Mouse (Mus musculus) spleen, adult 12 weeks (tissue): ENCODE data around the gene 3100002H09Rik.

Experiments used
- DNase-seq: peaks from one replicate; pipeline ENCODE4 v3.0.0; 2022; ENCODE audit warnings: low spot score

Gene 3100002H09Rik

GRCm38 (mm10) chr4:124610703-124611102, at the start of gene 3100002H09Rik:
Gene 3100002H09Rik, minus strand, starts transcription at chr4:124610803.
- DNase-seq: no peak

GRCm38 (mm10) chr4:124659251-124660217, 48.9 kb upstream of the 3100002H09Rik start:
- no peak for DNase-seq

DNA sequence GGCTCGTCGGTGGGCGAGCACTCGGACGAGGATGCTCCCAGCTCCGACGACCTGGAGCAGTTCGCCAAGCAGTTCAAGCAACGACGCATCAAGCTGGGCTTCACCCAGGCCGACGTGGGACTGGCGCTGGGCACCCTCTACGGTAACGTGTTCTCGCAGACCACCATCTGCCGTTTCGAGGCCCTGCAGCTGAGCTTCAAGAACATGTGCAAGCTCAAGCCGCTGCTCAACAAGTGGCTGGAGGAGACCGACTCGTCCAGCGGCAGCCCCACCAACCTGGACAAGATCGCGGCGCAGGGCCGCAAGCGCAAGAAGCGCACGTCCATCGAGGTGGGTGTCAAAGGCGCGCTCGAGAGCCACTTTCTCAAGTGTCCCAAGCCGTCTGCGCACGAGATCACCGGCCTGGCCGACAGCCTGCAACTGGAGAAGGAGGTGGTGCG, 47.8 kb upstream of the 3100002H09Rik start:
- no peak for DNase-seq

DNA sequence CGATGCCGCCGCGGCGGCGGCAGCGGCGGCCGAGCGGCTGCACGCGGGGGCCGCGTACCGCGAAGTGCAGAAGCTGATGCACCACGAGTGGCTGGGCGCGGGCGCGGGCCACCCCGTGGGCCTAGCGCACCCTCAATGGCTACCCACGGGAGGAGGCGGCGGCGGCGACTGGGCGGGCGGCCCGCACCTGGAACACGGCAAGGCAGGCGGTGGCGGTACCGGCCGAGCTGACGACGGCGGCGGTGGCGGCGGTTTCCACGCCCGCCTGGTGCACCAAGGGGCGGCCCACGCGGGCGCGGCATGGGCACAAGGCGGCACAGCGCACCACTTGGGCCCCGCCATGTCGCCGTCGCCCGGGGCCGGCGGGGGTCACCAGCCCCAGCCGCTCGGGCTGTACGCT, 47.2 kb upstream of the 3100002H09Rik start:
- no peak for DNase-seq

DNA sequence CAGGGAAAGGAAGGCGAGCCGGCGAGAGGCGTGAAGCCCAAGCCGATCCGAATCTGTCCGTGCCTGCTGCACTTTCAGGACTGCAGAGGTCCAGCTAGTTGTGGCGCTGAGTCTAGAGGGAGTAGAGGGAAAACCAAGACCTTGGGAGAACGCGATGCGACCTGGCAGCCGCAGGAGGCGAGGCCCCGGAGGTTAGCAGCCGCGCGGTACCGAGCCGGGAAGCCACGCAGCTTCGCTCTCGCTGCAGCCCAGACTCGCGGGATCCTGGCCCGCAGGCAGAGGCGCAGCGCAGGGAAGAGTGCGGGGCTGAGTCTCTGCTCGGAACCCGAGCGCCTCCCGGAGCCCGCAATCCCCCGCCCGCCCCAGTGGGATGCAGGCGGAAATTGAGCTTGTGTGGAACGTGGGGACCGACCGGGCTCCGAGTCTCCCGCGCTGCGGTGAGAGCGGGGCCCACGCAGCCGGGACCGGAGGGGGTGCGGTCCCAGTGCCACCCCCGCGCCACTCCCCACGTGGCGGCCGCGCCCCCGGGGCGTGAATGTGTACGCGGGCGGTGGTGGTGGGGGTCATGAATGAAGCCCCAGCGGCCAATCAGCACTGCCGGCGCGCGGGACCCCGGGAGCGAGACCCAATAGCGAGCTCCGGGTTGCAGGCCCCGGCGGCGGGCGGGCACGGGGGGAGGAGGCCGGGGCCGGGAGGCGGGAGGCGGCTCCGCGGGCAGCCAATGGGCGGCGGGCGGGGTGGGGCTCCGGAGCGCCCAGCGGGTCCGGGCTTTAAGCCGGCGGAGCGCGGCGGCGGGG, 46.4 kb upstream of the 3100002H09Rik start:
- DNase-seq: no peak

DNA sequence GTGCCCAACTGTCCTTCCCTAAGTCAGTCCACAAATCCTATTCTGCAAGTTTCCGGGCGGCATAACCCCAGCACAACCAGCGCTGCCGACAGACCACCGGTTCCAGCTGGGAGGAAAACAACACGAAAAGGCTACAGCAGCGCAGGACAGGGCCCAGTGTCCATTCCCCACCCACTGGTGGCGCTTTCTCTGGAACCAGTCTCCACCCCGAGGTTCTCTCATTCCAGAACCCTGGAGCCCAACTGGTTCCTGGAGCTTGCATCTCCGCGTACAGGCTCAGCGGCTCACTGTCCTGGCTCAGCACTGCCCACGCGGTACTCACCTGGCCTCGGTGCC, 45.9 kb upstream of the 3100002H09Rik start, which contains the start of gene Pou3f1:
Gene Pou3f1 (plus strand): TSS at position 290 of the 336 bp plus-strand sequence.
- DNase-seq: no peak

DNA sequence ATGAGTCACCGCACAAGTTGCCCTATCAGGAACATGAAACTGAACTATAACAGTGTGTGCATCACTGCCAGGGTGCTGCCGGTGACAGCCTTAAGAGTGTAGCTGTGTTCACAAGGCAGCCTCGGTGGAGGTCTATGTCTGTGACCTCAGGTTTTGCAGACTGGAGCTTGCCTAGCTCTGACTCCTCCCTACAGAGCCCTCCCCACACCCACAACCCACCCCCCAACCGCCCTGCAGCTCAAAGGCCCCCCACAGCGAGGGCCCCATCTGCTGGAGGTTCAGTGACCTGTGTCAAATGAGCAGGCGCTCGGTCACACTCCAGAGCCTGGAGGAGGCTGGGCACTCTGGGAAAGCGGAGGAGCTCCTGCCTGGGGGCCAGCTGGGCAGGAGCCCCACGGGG, 42.3 kb upstream of the 3100002H09Rik start:
- no peak for DNase-seq

DNA sequence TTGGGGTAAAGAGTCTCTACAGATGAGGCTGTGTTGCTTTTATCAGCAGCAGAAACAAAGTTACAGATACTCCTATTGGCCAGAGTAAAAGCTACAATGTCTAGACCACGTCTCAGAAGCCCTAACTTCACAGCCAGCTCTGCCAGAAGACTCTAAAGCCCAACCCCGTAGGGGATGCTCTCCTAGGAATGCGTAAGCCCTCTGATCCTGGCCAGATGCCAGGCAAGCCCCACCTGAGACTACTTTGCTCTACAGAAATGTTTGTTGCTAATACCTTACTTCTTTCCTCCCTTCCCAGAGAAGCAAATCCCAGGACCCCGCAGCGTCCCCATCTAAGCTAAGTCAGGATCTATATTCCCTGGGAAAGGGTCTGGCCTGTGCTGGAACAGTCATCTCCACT, 37.3 kb upstream of the 3100002H09Rik start:
- DNase-seq: no peak

DNA sequence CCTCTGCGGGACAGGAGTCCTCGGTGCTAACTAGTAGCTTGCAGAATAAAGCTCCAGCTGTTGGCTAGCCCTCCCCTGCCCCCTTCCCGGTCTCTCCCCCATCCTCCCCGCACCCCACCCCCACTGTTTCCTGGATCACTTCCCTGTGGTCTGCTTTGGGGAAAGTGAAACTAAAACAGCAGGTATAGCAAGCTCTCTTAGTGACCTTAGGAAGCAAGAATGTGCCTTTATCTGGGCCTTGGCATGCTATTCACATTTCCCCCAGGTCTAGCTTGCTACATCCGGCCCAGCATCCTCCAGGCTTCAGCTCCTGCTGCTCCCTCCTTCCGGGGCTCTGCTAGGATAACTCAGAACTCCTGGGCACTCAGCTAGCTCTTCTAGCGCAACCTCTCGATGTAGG, 36.0 kb upstream of the 3100002H09Rik start:
- no peak for DNase-seq

DNA sequence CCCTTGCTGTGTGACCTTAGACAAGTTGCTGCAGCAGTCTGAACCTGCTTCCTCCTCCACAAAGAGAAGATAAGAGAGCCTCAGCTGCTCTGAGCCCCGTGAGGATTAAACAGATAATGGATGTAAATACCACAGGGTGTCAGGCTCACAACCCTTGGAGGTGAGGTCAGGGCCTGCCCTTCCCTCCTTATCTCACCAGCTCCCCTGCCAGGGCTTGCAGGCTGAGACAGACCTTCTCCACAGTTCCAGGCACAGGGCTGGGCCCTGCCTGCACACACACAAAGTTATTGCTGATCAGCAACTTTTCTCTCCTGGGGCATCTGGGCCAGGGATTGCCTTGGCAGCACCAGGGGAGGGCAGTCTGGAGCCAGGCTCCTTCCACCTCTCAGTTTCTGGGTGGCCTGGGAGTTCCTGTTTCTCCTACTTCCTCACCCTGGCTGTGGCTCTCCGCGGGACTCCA, 34.4 kb upstream of the 3100002H09Rik start:
- DNase-seq: no peak

- DNase-seq: no peak
Observed at GRCm38 (mm10) chr4:124643859-124644258, 33.3 kb upstream of the 3100002H09Rik start.

- no peak for DNase-seq
Observed at GRCm38 (mm10) chr4:124639715-124640114, 29.1 kb upstream of the 3100002H09Rik start.

DNA sequence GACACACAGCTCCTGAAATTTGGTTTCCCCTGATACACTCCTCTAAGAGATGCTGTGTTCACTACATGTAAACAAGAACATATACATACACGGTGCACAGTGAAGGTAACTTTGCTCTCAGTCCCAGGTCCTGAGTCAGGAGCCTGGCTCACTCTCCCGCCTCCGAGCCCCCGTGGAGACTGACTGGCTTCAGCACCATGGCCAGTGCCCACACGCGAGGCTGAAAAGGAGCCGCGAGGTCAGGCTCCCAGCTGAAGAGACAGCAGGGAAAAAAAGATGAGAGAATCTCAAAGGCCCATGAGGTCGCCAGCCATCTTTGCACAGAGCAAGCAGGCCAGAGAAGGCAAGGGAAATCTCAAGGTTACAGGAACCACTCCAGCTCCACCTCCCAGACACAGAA, 22.7 kb upstream of the 3100002H09Rik start:
- DNase-seq: no peak

DNA sequence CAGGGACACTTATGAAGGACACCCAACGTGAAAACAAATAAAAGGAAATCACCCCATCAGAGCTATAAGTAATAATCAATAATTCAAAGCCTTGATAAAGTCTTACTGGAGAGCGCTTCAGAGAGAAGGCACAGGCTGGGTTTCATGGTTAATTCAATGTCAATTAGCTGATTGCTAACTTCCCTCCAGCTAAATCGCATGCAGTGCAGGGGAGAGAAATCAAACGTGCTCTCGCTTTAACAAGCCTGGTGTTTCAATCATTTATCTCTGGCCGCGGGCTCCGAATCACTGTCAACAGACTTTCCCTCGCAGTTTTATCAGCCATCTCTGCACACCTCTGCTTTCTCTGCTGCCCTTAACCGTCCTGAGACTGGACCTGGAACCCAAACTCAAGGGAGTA, 22.3 kb upstream of the 3100002H09Rik start:
- DNase-seq: no peak

DNA sequence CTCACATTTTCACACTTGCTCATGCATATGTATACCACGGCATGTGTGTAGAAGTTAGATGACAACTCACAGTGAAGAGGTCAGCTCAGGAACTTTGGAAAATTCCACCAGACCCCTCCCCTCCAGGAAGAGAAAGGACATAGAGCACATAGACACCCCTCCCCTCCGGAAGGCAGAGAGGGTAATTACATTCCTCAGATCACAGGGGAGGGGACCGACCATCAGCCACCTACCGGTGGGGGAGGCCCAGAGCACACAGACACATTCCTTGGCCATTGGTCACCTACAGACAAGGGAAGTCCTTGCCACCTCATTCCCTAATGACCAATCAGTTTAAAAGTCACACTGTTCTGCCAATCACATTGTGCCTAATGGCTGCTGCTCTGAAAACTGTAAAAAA, 20.9 kb upstream of the 3100002H09Rik start:
- DNase-seq: no peak

- DNase-seq: no peak
Observed at GRCm38 (mm10) chr4:124626836-124627235, 16.2 kb upstream of the 3100002H09Rik start.

DNA sequence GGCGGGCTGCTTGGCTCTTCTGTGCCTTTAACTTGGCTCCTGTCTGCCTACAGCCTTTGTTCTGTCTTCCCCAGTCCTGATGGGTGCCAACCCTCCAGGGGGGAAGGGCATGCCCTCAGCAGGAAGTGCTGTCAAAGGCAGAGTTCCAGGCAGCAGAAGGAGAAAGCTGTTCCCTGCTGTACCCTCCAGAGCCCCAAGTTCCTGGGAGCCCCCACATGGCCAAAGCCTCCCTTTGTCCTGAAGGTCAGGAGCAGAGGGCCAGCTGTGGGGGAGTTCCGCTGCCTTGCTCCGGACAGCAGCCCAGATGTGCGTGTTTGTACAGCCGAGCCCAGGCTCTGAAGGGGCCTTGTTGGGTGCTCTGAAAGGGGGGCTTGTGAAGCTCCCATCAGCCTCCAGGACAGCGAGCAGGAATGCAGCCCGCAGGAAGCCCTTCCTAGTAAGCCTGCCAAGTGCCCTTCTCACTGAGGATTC, 13.5 kb upstream of the 3100002H09Rik start:
- DNase-seq: no peak

GRCm38 (mm10) chr4:124622566-124622965, 12.0 kb upstream of the 3100002H09Rik start:
- no peak for DNase-seq

GRCm38 (mm10) chr4:124621406-124621805, 10.8 kb upstream of the 3100002H09Rik start:
- DNase-seq: no peak

GRCm38 (mm10) chr4:124618599-124618998, 8.0 kb upstream of the 3100002H09Rik start:
- DNase-seq: no peak

DNA sequence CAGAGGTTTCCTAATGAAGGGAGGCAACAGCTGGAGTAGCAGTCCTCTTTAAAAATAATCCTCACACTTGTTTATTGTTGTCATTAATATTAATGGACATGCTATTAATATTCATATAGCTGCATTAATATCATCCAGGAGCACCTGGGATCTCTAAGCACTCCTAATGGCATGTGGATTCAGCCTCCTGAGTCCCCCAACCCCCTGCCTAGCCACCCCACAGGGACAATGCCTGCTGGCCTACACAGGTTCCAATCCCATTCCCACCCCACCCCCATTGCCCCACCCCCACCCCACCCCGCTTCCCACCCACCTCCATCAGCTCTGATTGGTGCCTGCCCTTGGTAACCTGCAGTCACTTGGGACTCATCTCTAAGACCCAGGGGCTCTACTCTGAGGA, 6.0 kb upstream of the 3100002H09Rik start:
- DNase-seq: no peak

DNA sequence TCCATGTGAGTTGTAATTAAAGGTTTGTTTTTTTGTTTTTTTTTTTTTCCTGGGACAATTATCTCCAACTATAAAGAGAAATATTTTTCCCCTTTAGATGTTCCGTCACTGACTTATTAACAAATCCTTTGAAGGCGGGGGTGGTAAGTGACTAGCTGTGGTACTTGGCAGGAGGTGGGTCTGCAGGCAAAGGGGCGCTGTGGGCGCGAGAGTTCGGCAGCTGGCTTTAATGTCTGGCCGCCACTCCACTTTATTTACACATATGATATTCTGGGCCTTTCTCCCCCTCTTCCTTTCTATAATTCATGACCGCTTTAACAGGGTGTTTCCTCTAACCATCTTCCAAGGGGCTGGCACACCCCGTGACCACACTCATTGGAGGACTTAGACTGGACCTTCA, 5.4 kb upstream of the 3100002H09Rik start:
- DNase-seq: no peak
